Mouse (Mus musculus): ENCODE measurements at regions not wholly inside any gene's neighbourhood (a gene's known extent, or its start where the extent isn't known, plus 50 kb on each side); places are given as distances from the start of the nearest gene placed in this dataset.

- TF ChIP-seq ZNF384 (IDR thresholded peaks at IDR 0.05; ENCODE audit: low read depth, low read length) (no peak), ZC3H11A (IDR thresholded peaks at IDR 0.05; ENCODE audit: borderline replicate concordance, low read depth, low read length) (no peak), CHD2 (IDR thresholded peaks at IDR 0.05; ENCODE audit: low read depth, low read length) (peak; percentile 38; the same call in 1 of the 2 replicates), MAFK (IDR thresholded peaks at IDR 0.05; ENCODE audit: insufficient read depth, low read depth, low read length) (no peak)
Measured at GRCm38 (mm10) chr1:7313468-7313867, 2505.8 kb downstream of the Gm37988 start.

All from ES-E14 (cell line).